16 mouse cellular contexts compared by ENCODE assay signal in genomic region chr7:89853131-89853530, GRCm38 (mm10).
"Had no signal": no experiment of that assay in that cellular context is flagged by ENCODE, and none has a peak within 500 bp of the region (broad histone marks: within the 10 kb centered on the region; RNA-seq: fewer than 3 reads in every experiment).

No protein-coding gene starts in this region.

- ATAC-seq: hindbrain, embryonic 16.5 days; inflammation-experienced regulatory T-cells, adult 6 months; intestine, embryonic 15.5 days; intestine, postnatal 0 days; liver, embryonic 12.5 days had no signal

- DNase-seq: gastrocnemius, adult 2 months; gastrocnemius, postnatal 10 days; gastrocnemius, postnatal 25 days; heart, adult 2 months; heart, postnatal 10 days; heart, postnatal 4 days; kidney, adult 18-20 months; kidney, adult 8-10 months; kidney, postnatal 10 days; kidney, postnatal 25 days; kidney, postnatal 4 days had no signal
